Mouse (Mus musculus) cerebellum, postnatal 10 days (tissue): Measurements from ENCODE around the gene Carm1.
"Not testable (repeated sequence)": the region's sequence is repeated elsewhere in the genome, so short reads cannot be mapped to it uniquely, and the experiment has no call there.

Experiments used
- DNase-seq, 2 experiments: peaks; one replicate each; pipeline ENCODE4 v3.0.0; 2021; ENCODE audit warnings: mixed read lengths in 2 of 2

The Carm1 gene

DNA sequence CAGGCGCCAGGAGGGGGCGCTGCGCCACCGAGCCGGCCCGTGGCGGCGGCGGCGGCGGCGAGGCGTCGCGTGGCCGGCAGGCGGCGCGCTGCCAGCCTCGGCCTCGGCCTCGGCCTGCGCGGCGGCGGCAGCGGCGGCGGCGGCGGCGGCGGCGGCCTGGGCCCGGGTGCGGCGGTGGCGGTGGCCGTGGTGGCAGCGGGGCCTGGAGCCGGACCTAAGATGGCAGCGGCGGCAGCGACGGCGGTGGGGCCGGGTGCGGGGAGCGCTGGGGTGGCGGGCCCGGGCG lies at the start of gene Carm1:
Gene Carm1, plus strand, starts transcription at position 106 of the 286 bp plus-strand sequence.
- DNase-seq, result no peak

DNA sequence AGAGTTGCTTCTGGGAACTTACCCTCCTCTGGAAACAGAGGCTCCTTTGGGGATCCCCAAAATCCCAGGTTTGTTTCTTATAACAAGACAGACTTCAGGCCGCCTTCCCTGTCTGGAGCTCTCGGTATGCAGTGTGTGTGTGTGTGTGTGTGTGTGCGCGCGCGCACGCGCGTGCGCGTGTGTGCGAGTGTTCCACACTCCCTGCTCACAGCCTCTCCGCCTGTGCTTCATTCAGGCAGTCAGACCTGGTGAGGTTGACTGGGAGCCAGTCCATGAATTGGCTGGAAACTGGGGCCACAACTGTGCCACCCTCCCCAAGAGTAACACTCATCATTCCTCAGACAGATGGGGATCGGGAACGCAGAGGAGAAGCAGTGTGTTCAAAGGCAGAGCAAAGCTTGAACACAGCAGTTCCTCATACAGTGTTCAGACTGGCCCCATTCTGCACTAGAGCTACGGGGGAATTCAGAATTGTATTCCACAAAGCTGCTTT lies 49.6 kb upstream of the Carm1 start:
- no peak for DNase-seq

DNA sequence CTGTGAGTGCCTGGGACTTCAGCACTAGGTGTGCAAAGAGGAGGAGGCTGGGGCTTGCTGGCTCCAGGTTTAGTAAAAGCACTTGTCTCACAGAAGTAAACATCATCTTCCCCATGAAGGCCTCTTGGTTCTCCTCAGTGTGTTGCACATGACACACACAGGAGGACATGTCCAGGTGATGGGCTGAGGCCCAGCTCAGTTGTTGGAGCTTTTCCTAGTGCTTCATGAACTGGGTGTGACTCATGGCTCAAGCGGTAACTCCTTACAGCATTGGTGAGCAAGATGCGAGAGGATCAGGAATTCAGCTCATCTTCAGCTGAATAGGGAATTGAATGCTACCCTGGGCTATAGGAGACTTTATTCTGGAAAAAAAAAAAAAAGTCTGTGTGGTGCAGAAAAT lies 49.0 kb upstream of the Carm1 start:
- DNase-seq, result no peak

GRCm38 (mm10) chr9:21498284-21498902 lies 48.3 kb upstream of the Carm1 start:
- DNase-seq, result no peak

DNA sequence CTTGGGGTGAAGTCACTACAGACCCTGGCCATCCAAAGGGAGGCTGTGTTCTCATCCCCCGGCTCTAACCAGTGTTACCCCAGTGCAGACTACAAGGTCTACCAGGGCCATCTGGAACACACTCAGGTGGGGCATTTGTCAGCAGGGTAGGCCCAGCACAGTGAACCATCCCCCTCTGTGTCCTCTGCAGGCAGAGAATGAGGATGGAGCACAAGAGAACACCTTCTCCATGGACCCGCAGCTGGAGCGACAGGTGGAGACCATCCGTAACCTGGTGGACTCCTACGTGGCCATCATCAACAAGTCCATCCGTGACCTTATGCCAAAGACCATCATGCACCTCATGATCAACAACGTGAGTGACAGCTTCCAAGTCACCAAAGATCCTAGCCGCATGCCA lies 43.3 kb upstream of the Carm1 start:
- no peak for DNase-seq

- DNase-seq, result no peak
These were observed 40.9 kb upstream of the Carm1 start for GRCm38 (mm10) chr9:21505767-21506166.

DNA sequence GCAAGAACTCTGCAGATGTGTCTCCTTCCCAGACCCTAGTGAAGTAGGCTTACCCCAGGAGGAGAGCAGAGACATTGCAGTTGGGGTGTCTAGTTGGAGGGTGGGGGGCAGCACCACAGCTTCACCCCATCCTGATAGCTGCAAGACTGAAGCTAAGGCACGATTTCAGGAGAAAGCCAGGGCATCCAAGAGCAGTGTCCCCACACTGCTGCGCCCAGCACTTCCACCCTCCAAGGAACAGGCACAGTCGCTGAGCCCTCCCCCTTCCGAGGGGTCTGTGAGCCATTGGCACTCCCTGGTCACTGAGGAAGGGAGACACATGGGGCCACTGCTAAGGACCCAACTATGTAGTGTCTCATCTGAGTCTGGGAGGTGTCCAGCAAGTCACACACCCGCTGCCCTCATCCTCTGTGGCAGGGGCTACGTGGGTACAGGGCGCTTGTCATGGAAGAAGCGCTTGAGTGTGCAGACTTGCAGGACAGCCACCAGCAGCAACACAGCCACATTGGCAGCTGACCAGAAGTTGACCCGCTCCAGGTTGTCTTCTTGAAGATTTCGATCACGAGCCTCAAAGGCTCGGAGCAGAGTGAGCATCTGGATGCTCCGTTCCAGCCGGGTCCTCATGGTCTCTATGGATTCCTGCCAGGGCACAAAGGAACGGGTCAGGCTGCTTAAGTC lies 38.8 kb upstream of the Carm1 start:
- peak; percentile 42 to 44 for DNase-seq

- peak in 1 of 2 experiments; percentile 32 for DNase-seq
These were observed 37.8 kb upstream of the Carm1 start for GRCm38 (mm10) chr9:21508871-21509404.

GRCm38 (mm10) chr9:21509772-21510688 lies 36.7 kb upstream of the Carm1 start, which contains the start of gene Tmed1:
Gene Tmed1, minus strand, starts transcription at chr9:21510252.
- peak; percentile 97 for DNase-seq

DNA sequence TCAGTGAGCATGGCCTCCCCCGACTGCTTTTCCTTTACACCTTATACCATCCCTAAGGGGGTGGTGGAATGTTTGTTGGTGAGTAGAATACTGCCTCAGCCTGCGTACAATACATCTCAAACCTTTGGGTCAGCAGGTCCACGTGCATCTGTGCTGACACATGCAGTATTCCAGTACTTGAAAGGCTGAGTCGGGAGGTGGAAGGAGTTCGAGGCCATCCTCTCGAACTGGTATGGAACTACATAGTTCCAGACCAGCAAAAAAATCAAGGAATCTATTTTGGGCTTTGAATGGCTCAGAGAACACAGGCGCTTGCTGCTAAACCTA lies 36.0 kb upstream of the Carm1 start:
- no peak for DNase-seq

DNA sequence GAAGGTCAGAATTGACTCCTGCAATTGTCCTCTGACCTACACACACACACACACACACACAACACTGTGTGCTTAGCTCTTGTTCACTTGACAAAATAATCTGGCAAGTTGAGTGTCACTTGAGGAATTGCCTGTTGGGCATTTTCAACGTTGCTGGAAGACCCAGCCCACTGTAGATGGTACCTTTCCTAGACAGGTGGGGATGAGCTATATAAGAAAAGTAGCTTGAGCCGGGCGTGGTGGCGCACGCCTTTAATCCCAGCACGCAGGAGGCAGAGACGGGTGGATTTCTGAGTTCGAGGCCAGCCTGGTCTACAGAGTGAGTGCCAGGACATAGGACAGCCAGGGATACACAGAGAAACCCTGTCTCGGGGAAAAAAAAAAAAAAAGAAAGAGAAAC lies 35.6 kb upstream of the Carm1 start:
- no peak for DNase-seq

DNA sequence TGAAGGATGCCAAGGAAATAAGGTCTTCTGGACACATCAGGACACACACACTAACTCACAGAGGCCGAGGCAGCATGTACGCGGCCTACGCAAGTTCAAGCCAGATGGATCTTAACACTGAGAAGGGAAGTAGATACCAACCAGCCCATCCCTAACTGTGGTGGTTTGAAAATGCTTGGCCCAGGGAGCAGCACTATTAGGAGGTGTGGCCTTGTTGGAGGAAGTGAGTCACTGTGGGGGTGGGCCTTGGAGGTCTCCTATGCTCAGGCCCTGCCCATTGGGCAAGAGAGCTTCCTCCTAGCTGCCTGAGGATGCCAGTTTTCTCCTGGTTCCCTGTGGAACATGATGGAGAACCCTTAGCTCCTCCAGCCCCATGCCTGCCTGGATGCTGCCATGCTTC lies 33.2 kb upstream of the Carm1 start:
- DNase-seq, result no peak

DNA sequence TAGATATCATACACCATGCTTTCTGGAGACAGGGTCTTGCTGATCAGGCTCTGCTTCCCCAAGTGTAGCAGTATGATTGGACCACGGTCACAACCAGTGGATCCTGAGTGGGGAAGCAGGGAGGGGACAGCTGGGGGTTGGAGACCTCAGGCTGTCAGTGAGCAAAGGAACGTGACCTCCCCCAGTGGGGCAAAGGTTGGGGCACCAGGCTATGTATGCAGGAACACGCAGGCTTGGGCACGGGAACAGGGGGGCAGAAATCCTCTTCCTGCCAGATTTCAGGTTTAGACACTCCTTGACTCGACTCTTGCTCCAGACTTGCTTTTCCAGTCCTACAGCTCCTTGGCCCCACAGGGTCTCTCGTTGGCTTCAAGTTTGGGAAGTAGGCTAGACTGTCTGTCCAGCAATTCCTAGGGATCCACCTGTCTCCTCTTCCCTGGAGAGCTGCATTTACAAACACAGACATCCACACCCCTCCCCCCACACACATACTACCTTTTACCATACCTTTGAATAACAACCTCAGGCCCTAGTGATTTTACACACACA lies 28.7 kb upstream of the Carm1 start:
- DNase-seq, result no peak

DNA sequence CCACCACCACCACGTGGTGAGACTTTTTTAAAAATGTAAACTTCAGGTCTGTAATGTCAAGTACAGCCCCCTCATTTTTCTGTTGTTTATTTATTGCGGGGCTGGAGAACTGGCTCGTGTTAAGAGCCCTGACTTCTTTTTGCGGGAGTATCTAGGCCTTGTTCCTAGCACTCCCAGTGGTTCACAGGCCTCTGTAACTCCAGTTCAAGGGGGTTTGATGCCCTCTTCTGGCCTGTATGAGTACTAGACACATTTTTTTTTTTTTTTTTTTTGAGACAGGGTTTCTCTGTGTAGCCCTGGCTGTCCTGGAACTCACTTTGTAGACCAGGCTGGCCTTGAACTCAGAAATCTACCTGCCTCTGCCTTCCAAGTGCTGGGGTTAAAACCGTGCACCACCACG lies 28.0 kb upstream of the Carm1 start:
- DNase-seq, result not testable (repeated sequence)

GRCm38 (mm10) chr9:21525142-21525936 lies 21.4 kb upstream of the Carm1 start:
- no peak for DNase-seq

DNA sequence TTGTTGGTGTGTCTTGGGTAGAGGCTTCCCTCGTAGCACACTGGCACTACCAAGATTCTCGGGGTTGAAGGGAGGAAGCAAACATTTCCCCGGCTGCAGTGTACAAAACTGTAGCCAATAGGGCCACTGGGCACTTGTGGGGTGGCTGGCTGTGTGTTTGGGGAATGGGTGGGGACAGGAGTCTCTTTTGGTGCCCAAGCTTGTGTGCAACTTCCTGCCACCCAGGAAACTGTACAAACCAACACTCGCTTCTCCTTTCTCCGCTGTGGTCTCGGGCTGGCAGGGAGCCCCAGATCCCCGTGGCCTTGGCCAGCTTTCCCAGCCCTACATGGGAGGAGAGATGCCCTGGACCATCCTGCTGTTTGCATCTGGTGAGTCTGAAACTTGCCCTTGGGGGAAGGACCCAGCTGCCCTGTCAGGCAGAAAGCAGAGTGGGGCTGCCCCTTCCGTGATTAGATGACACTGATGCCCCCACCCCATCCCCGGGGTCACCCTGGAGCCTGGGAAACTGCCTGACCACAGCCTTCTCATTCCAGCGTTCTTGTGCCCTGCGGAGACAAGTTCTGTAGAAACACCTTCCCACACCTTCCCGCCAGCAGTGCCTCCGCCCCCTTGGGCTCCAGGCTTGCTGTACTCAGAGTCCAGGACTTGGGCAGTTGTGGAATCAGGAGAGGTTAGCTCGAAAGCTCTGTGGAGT lies 20.6 kb upstream of the Carm1 start, which contains the start of gene AB124611:
Gene AB124611, plus strand, starts transcription at position 240 of the 697 bp plus-strand sequence.
- no peak for DNase-seq

DNA sequence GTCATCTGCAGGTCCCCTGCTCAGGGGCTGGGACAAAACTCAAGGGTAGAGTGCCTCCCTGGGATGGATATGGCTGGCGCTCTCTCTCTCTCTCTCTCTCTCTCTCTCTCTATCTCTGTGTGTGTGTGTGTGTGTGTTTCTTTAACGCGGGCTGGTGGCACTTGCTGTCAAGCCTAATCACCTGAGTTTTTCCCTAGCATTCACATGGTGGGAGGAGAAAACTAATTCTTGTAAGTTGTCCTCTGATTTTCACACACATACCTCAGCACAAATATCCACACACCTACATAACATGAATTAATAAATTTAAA lies 20.1 kb upstream of the Carm1 start:
- DNase-seq, result no peak

DNA sequence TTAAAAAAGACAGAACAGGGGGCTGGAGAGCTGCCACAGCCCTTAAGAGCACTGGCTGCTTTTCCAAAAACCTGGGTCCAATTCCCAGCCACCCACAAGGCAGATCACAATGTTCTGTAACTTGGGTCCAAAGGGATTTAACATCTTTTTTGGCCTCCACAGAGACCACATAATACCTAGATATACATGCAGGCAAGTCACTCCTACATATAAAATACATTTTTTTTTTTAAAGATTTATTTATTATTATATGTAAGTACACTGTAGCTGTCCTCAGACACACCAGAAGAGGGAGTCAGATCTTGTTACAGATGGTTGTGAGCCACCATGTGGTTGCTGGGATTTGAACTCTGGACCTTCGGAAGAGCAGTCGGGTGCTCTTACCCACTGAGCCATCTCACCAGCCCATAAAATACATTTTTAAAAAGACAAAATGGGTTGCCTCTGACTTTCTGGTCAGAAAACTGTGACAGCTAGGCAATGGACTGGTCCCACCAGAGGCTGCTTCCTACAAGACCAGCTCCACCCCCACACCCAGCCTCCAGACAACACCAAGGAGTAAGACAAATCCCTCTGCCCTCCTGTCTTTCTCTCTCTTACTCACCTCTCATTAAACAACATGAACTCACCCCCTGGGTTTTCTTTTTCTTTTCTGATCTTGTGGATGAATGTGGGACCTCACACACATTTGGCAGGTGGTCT lies 19.4 kb upstream of the Carm1 start:
- no peak for DNase-seq

GRCm38 (mm10) chr9:21527917-21528324 lies 18.8 kb upstream of the Carm1 start:
- DNase-seq, result no peak

DNA sequence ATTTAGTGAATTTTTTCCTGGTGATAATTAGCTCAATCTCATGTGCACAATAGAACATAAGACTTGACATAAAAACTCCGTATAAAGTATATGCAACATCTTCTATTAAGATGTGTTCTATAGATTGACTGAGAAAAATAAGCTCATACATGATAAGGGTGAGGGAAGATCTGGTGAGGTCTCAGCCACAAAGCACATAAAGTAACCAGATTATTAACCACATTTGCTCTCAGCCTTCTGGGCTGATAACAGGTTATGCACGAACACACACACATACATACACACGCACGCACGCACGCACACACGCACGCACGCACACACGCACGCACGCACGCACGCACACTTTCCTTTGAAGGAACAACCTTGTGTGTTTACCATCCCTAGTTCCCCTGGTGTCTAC lies 10.2 kb upstream of the Carm1 start:
- no peak for DNase-seq

DNA sequence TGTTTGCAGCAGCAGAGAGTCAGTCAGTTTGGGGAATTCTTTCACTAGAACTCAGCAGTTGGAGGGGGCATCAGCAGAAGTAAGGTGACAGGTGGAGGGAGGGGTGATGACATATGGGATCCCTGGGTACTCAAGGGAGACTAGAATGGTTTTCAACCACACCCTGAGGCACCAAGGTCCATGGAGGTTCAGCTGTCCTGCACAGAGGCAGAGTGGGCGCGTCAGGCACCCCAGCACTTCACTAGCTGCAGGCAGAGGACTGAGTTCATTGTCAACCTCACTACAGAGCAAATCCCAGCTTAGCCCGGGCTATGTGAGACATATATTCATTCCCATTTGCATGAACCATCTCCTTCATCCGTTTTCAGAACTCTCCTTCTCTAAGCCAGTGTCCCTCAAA lies 9.7 kb upstream of the Carm1 start:
- DNase-seq, result no peak
